Mouse (Mus musculus) gastrocnemius, adult 18-20 months (tissue): ENCODE data around the gene Pik3r5. TPM values are rescaled to one million over a fixed set of nuclear protein-coding genes. Genes with fewer than 3 reads are reported as not detected.

ENCODE experiments used
- DNase-seq: peaks from one replicate; pipeline ENCODE4 v3.0.0; 2021; ENCODE audit warnings: low spot score
- total RNA-seq, 2 experiments: library from RNA; stranded (reverse); gene quantifications; 2 replicates each; pipeline ENCODE4 v1.2.3; 2021

The Pik3r5 gene
- total RNA-seq, 2 experiments from 2014 or later = 0.23 to 0.88 TPM

GRCm38 (mm10) chr11:68482001-68482400 is 50.1 kb downstream of the Pik3r5 start:
- no peak for DNase-seq

DNA sequence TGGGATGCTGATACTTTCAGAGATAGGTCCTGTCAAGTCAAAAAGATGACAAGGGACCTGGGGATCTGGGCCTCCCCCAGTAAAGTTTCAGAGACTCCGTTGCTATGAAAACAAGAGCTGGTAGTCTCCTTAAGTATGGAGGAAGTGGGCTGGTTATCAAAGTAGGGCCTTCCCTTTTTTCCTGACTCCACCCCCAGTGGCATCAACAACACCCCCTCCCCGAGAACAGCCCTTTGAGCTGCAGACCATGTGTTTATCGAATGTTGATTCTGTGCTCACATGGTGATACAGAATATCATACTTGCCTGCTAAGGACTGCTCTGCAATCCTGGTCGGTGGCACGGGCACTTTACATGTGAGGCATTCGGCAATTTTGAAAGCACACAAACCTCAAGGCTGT is 51.3 kb downstream of the Pik3r5 start:
- no peak for DNase-seq

DNA sequence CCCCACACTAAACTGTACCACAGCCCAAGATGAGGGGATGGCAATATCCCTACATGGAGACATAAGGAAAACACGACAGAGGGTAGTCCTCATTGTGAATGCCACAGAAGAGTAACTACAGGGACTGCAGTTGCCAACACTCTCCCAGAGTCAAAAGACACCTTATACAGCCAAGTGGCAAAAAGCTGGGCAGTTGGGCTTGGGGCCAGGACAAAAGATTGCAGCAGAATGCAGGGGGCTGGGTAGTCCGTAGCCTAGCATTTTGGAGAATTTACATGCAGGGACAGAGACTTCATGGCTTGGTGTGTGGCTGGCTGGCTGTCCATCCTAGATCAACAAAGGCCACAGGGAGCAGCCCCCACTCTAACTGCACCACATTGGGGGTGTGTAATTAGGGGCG is 52.5 kb downstream of the Pik3r5 start:
- DNase-seq = no peak

DNA sequence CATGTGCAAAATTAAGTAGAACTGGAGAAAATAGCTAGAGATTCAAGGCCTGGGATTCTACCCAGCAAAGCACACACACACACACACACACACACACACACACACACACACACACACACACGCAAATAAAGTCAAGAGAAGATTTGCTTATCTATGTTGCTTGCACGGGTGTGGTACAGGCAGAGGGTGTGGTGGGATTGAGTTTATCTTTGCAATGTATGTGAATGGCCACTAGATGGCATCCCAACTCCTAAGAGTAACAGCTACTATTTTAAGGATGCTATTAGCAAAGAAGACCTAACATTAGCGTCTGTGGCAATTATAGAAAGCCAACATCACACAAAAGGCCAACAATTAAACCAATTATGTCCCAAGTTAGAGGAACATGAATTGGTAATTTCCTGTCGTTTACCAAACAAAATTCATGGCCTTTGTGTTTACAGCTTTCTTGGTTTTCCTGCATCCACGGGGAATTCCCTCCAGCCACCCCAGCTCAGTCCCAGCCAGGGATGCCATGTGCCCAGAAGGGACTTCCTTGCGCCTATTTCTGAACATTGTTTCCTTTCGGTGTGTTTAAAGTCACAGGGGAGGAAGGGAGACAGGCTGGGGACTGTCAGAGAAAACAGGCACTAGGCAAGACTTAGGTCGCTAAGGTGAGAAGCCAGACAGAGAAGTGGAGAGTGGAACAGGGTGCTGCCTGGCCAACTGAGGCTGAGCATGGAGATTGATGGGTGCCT is 53.5 kb downstream of the Pik3r5 start:
- DNase-seq = peak; percentile 47

DNA sequence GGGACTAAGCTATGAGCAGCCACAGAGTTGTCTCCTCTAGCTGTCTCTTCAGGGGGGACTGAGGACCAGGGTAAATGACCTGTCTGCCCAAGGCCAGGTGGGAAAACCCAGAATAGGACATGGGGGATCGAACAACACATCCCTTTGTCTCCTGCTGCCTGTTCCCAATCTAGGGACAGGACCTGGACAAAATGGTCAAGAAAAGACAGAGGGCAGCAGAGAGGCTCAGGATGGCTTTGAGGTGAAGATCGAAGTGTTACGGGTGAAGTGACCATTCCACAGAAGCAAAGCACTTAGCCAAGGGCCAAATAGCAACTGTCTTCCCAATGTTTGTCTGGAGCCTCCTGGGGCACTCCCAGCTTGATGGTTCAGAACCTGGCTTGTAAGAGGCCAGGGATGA is 54.2 kb downstream of the Pik3r5 start:
- no peak for DNase-seq

DNA sequence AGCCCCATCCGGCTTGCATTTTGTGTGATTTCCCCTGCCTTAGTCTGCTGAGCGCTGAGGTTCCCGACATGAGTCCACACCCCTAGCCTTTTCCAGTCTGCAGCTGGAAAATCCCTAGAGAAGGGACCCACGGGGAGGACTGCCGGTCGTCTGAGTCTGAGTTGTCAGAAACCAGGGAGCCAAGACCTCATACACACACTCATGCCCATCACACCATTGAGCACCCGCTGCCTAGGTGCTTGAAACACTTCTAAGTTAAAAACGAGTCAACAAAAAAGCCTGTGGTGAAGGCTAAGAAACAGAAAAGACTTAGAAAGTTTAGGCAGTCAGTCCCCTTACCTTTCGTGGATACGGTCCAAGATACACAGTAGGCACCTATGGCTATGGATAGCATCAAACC is 55.8 kb downstream of the Pik3r5 start:
- no peak for DNase-seq

DNA sequence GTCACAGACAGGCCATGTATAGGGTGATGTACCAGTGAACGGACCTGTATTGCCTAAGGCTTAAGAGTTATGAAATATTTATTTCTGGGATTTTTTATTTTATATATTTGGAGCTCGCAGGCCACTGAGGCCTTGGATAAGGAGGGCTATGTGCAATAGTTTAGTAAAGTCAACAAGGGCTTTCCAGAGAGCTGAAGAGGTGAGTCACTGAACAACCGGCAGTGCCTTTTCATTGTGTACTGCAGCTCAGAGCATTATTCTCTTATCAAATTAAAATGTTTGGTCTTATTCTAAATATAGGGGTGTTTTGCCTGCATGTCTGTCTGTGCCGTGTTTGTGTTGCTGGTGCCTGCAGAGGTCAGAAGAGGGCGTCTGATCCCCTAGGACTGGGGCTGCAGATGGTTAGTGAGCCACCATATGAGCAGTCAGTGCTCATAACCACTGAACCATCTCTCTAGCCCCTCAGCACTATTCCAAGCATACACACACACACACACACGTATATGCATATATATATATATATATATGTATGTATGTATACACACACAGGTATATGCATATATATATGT is 56.4 kb downstream of the Pik3r5 start:
- no peak for DNase-seq

- DNase-seq = no peak
Observed at GRCm38 (mm10) chr11:68489236-68489635, 57.3 kb downstream of the Pik3r5 start.

GRCm38 (mm10) chr11:68492592-68492991 is 60.7 kb downstream of the Pik3r5 start:
- DNase-seq = no peak

DNA sequence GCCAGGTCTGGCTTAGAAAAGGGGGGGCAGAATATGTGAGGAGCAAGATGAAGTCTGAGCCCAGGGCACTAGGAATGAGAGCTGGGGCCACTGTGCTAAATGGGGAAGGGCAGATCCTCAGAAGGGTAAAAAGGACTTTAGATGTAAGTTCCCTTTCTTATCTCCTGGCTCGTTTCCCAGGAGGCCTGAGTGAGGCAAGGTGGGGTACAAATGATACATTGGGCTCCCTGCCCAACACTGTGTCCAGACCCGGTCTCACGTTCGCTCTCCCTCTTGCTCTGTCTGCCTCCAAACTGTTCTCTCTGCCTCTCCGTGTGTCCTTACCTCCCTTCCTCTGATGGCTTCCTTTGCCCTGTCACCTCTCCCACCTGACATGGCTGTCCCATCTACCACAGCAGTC is 61.8 kb downstream of the Pik3r5 start:
- DNase-seq = no peak

- DNase-seq = no peak
Observed at GRCm38 (mm10) chr11:68497081-68497480, 65.2 kb downstream of the Pik3r5 start.

- DNase-seq = no peak
Observed at GRCm38 (mm10) chr11:68498517-68498916, 66.6 kb downstream of the Pik3r5 start.

- DNase-seq = no peak
Observed at GRCm38 (mm10) chr11:68498999-68499699, 67.2 kb downstream of the Pik3r5 start.

GRCm38 (mm10) chr11:68500949-68501350 is 69.0 kb downstream of the Pik3r5 start:
- DNase-seq = no peak

DNA sequence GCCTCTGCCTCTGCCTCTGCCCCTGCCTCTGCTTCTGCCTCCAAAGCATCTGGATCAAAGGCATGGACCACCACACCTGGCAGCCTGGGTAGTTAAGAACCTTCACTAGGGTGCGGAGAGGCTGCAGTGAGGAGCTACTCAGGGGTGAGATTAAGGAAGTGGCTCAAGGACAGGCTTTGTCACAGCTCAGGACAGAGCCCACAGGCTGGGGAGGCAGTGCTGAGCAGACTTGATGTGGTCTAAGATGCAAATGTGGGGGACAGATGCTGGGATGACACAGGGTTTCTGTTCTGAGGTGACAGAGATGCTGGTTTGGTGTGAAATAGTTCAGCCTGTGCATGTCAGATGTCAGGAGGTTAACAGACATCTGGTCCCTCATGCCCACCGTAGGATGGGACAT is 70.5 kb downstream of the Pik3r5 start:
- no peak for DNase-seq

DNA sequence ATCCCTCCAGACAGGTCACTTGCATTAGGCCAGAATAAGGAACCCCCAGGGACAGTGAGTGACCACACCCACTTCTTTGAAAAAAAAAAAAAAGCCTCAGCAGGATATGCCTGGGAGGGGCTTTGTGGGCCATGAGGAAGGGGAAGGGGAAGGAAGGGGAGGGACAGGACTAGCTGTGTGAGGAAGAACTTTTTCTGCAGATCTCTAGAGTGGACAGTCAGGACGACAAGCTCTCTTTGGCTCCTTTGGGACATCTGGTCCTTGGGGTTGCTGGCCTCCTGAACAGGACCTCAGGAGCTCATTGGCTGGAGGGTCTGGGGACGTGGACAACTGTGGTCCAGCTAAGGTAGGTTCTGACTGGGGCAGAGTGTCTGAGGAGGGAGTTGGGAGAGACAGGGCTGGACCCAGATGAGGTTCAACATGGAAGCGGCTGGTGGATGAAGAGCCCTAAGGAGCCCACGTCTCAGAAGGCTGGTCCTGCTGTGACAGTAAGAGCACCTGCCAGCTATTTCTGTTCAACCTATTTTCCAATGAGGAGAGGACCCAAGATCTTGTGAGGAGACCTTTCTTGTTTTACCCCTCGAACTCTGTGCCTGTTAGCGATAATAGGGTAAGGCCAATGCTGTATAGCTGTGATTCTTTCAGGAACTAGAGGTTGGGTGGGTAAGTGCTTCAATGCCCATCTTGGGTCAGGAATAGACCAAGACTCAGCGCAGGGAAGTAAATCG is 71.1 kb downstream of the Pik3r5 start, which contains the start of gene Pik3r6:
TSS of gene Pik3r6 (plus strand) at position 118 of the 728 bp plus-strand sequence.
- DNase-seq = peak; percentile 15

DNA sequence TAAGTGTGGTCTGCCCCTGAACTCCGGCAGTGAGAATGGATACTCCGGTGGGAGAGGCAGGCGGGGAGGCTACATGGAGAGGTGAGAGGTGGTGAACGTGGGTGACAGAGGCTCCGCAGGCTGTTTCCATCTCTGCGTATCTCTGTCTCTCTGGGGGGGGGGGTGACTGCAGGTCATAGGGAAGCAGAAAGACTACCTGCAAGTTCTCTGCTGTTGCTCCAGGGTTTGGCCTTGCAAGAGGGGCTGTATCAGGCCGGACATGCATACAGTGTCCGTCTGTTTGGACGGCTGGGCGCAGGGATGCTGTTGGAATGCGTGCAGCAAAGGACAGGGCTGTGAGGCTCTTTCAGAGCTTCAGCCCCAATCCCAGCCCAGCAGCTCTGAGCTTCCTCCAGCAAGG is 73.0 kb downstream of the Pik3r5 start:
- no peak for DNase-seq

DNA sequence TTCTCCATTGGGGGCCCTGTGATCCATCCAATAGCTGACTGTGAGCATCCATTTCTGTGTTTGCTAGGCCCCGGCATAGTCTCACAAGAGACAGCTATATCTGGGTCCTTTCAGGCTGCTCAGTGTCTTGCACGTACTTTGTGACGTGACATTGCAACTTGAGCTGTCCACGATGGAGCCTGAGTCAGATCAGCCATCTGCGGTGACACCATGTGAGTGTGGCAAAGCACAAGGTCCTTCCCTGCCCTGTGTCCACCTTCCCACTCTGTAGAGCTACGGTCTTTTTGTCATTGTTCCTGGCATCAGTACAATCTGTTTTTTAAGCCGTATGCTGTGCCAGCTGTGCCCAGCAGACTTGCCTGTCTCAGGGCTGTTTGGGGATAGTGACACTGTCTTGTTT is 75.3 kb downstream of the Pik3r5 start:
- no peak for DNase-seq

GRCm38 (mm10) chr11:68508619-68509018 is 76.7 kb downstream of the Pik3r5 start:
- no peak for DNase-seq

GRCm38 (mm10) chr11:68509194-68509593 is 77.3 kb downstream of the Pik3r5 start:
- no peak for DNase-seq

- DNase-seq = no peak
Observed at GRCm38 (mm10) chr11:68513969-68514368, 82.0 kb downstream of the Pik3r5 start.

- no peak for DNase-seq
Observed at GRCm38 (mm10) chr11:68519362-68519761, 87.4 kb downstream of the Pik3r5 start.
